Mouse (Mus musculus) mouse embryonic stem cell (cell line): ENCODE measurements at regions not wholly inside any gene's neighbourhood (a gene's known extent, or its start where the extent isn't known, plus 50 kb on each side); places are given as distances from the start of the nearest gene placed in this dataset.

Experiments used
- in situ Hi-C, 2 experiments: fragments of 300-500 bp; cut with MboI; formaldehyde crosslinking; loops; 1 replicate in 1 of 2; 3 replicates in 1 of 2; pipeline ENCODE4 v1.14.3; 2019 to 2020; ENCODE audit warnings: low sequenced_read_pairs in 2 of 2, low pct_unique_long_range_greater_than_20kb in 1 of 2, mixed read lengths in 1 of 2; ENCODE audit not compliant: unreplicated experiment in 1 of 2

- in situ Hi-C loops = no loop called here
These were observed 389.5 kb upstream of the Pik3r1 start for GRCm38 (mm10) chr13:102157369-102158130.

- in situ Hi-C loops = no loop called here
These were observed 405.6 kb upstream of the Pik3r1 start for GRCm38 (mm10) chr13:102173382-102174234.

- in situ Hi-C loops = no loop called here
These were observed 406.4 kb upstream of the Pik3r1 start for GRCm38 (mm10) chr13:102174431-102174830.

GRCm38 (mm10) chr13:102174896-102175295 lies 406.9 kb upstream of the Pik3r1 start:
- in situ Hi-C loops = no loop called here

GRCm38 (mm10) chr13:102175406-102175805 lies 407.4 kb upstream of the Pik3r1 start:
- in situ Hi-C loops = no loop called here

- in situ Hi-C loops = no loop called here
These were observed 408.4 kb upstream of the Pik3r1 start for GRCm38 (mm10) chr13:102176456-102176855.

- in situ Hi-C loops = no loop called here
These were observed 426.7 kb upstream of the Pik3r1 start for GRCm38 (mm10) chr13:102194716-102195115.

- in situ Hi-C loops = no loop called here
These were observed 434.3 kb upstream of the Pik3r1 start for GRCm38 (mm10) chr13:102202301-102202700.

GRCm38 (mm10) chr13:102218486-102218885 lies 450.5 kb upstream of the Pik3r1 start:
- in situ Hi-C loops = no loop called here

- in situ Hi-C loops = no loop called here
These were observed 462.3 kb upstream of the Cd180 start for GRCm38 (mm10) chr13:102231048-102231447.

- in situ Hi-C loops = no loop called here
These were observed 460.9 kb upstream of the Cd180 start for GRCm38 (mm10) chr13:102232291-102232936.

GRCm38 (mm10) chr13:102250884-102251283 lies 442.5 kb upstream of the Cd180 start:
- in situ Hi-C loops = no loop called here

GRCm38 (mm10) chr13:102251709-102252108 lies 441.6 kb upstream of the Cd180 start:
- in situ Hi-C loops = no loop called here

GRCm38 (mm10) chr13:102255401-102256371 lies 437.7 kb upstream of the Cd180 start:
- in situ Hi-C loops = no loop called here

GRCm38 (mm10) chr13:102258207-102258606 lies 435.2 kb upstream of the Cd180 start:
- in situ Hi-C loops = no loop called here

- in situ Hi-C loops = no loop called here
These were observed 419.5 kb upstream of the Cd180 start for GRCm38 (mm10) chr13:102273818-102274217.

- in situ Hi-C loops = no loop called here
These were observed 418.1 kb upstream of the Cd180 start for GRCm38 (mm10) chr13:102275296-102275695.

- in situ Hi-C loops = no loop called here
These were observed 416.5 kb upstream of the Cd180 start for GRCm38 (mm10) chr13:102276885-102277284.
